12 mouse cellular contexts compared by ENCODE assay signal in the genomic region with DNA sequence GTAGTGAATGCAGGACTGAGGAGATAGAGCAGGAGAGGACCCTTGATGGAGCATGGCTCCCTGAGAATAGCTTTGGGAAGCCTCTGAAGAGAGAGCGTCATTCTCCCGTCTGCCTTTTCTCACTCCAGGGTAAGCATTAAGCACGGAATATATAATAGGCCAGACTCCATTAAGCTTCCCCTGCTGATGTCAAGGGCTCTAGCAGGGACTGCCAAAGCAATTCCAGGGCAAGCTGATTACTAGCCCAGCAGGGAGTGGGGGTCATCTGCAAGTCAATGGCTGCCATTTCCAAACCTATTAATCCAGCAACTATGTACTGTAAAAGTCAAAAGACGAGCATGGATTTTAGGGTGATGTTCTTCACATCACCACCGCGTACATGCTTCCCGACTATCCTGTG.
DNase-seq lines count a peak whose midpoint lies in the region; ATAC-seq lines count a peak whose summit lies in the region.
"Had no signal": no experiment of that assay in that cellular context is flagged by ENCODE, and none has a peak within 500 bp of the region (broad histone marks: within the 10 kb centered on the region; RNA-seq: fewer than 3 reads in every experiment).

No protein-coding gene starts in this region.

- peak; percentile 12 to 14 for DNase-seq in cerebellum, postnatal 14 days
- DNase-seq in cerebellum, adult 18-20 months, result no peak
- peak; percentile 58 for DNase-seq in midbrain, embryonic 14.5 days
- DNase-seq in urinary bladder, adult 2 months (ENCODE audit: low spot score), result no peak
- no peak for DNase-seq in liver, embryonic 11.5 days (ENCODE audit: low spot score)
- DNase-seq: adrenal gland, postnatal 10 days had no signal

- no peaks in the 10 kb centered on the region for H3K36me3 ChIP-seq in neural tube, embryonic 12.5 days
- no peaks in the 10 kb centered on the region for H3K36me3 ChIP-seq in neural tube, embryonic 15.5 days
- no peaks in the 10 kb centered on the region for H3K36me3 ChIP-seq in midbrain, embryonic 14.5 days (ENCODE audit: control insufficient read depth, insufficient read depth, low read length)
- H3K36me3 ChIP-seq in intestine, embryonic 15.5 days, result no peaks in the 10 kb centered on the region
- H3K36me3 ChIP-seq in liver, embryonic 11.5 days (ENCODE audit: control insufficient read depth, insufficient read depth, low read length), result no peaks in the 10 kb centered on the region
- H3K36me3 ChIP-seq: heart, embryonic 15.5 days; kidney, embryonic 15.5 days had no signal

- 14% methylated on average over 7 of the region's 7 CpGs for WGBS in neural tube, embryonic 12.5 days
- WGBS in neural tube, embryonic 15.5 days, result 24% methylated on average over 7 of the region's 7 CpGs
- 25% methylated on average over 7 of the region's 7 CpGs for WGBS in midbrain, embryonic 14.5 days
- 56% methylated on average over 7 of the region's 7 CpGs for WGBS in intestine, embryonic 15.5 days
- WGBS in liver, embryonic 11.5 days, result 62% methylated on average over 7 of the region's 7 CpGs

- 0 out of 2 replicates have a peak overlapping the region, but pooled peaks have one; percentile 42 for H3K27ac ChIP-seq in neural tube, embryonic 12.5 days
- H3K27ac ChIP-seq in neural tube, embryonic 15.5 days (replicated peaks), result no peak overlapping the region
- H3K27ac ChIP-seq in midbrain, embryonic 14.5 days (replicated peaks; ENCODE audit: low read depth, low read length), result no peak overlapping the region; the same call in 1 of the 2 replicates
- no peak overlapping the region for H3K27ac ChIP-seq in intestine, embryonic 15.5 days
- no peak overlapping the region for H3K27ac ChIP-seq in liver, embryonic 11.5 days (ENCODE audit: low read depth, low read length)
- H3K27ac ChIP-seq: heart, embryonic 15.5 days; kidney, embryonic 15.5 days; layer of hippocampus, adult 2 months had no signal

- ATAC-seq in neural tube, embryonic 12.5 days (ENCODE audit: low FRiP score, low read depth), result peak; percentile 79
- ATAC-seq in neural tube, embryonic 15.5 days (ENCODE audit: low FRiP score), result no peak
- ATAC-seq in midbrain, embryonic 14.5 days (ENCODE audit: low FRiP score, low TSS enrichment), result peak; percentile 57; the same call in 1 of the 2 replicates
- ATAC-seq in intestine, embryonic 15.5 days, result no peak
- no peak for ATAC-seq in liver, embryonic 11.5 days (replicated peaks; ENCODE audit: low FRiP score)

- H3K4me3 ChIP-seq in neural tube, embryonic 12.5 days, result no peak overlapping the region
- H3K4me3 ChIP-seq in neural tube, embryonic 15.5 days (replicated peaks), result no peak overlapping the region
- H3K4me3 ChIP-seq in midbrain, embryonic 14.5 days (replicated peaks; ENCODE audit: low read depth, low read length), result no peak overlapping the region
- H3K4me3 ChIP-seq in intestine, embryonic 15.5 days (replicated peaks), result no peak overlapping the region
- H3K4me3 ChIP-seq in liver, embryonic 11.5 days (ENCODE audit: low read depth, low read length), result no peak overlapping the region
- H3K4me3 ChIP-seq: heart, embryonic 15.5 days; kidney, embryonic 15.5 days; layer of hippocampus, adult 2 months had no signal

- 0 out of 2 replicates have a peak overlapping the region, but pooled peaks have one; percentile 9 for H3K4me2 ChIP-seq in neural tube, embryonic 12.5 days (replicated peaks)
- no peak overlapping the region for H3K4me2 ChIP-seq in neural tube, embryonic 15.5 days
- no peak overlapping the region for H3K4me2 ChIP-seq in midbrain, embryonic 14.5 days (ENCODE audit: low read length)
- no peak overlapping the region for H3K4me2 ChIP-seq in intestine, embryonic 15.5 days (replicated peaks)
- H3K4me2 ChIP-seq in liver, embryonic 11.5 days, result no peak overlapping the region
- H3K4me2 ChIP-seq: heart, embryonic 15.5 days; kidney, embryonic 15.5 days had no signal

- no peak overlapping the region for H3K9ac ChIP-seq in neural tube, embryonic 12.5 days
- no peak overlapping the region for H3K9ac ChIP-seq in neural tube, embryonic 15.5 days (replicated peaks)
- no peak overlapping the region for H3K9ac ChIP-seq in midbrain, embryonic 14.5 days (replicated peaks; ENCODE audit: low read length)
- H3K9ac ChIP-seq in intestine, embryonic 15.5 days, result no peak overlapping the region
- no peak overlapping the region for H3K9ac ChIP-seq in liver, embryonic 11.5 days (ENCODE audit: low read depth, low read length)
- H3K9ac ChIP-seq: heart, embryonic 15.5 days; kidney, embryonic 15.5 days had no signal

- H3K9me3 ChIP-seq in neural tube, embryonic 12.5 days, result no peaks in the 10 kb centered on the region
- no peaks in the 10 kb centered on the region for H3K9me3 ChIP-seq in neural tube, embryonic 15.5 days (replicated peaks)
- no peaks in the 10 kb centered on the region for H3K9me3 ChIP-seq in midbrain, embryonic 14.5 days (ENCODE audit: control insufficient read depth, low read length)
- no peaks in the 10 kb centered on the region for H3K9me3 ChIP-seq in intestine, embryonic 15.5 days
- no peaks in the 10 kb centered on the region for H3K9me3 ChIP-seq in liver, embryonic 11.5 days (ENCODE audit: control insufficient read depth, low read length)
- H3K9me3 ChIP-seq: heart, embryonic 15.5 days; kidney, embryonic 15.5 days had no signal

- H3K27me3 ChIP-seq in neural tube, embryonic 12.5 days (replicated peaks), result no peaks in the 10 kb centered on the region
- no peaks in the 10 kb centered on the region for H3K27me3 ChIP-seq in neural tube, embryonic 15.5 days (replicated peaks)
- H3K27me3 ChIP-seq in midbrain, embryonic 14.5 days (ENCODE audit: control insufficient read depth, insufficient read depth, low read length), result no peaks in the 10 kb centered on the region
- H3K27me3 ChIP-seq in intestine, embryonic 15.5 days (replicated peaks), result no peaks in the 10 kb centered on the region
- no peaks in the 10 kb centered on the region for H3K27me3 ChIP-seq in liver, embryonic 11.5 days (replicated peaks; ENCODE audit: control insufficient read depth, insufficient read depth, low read length)
- H3K27me3 ChIP-seq: heart, embryonic 15.5 days; kidney, embryonic 15.5 days had no signal

- peaks cover 20% of the 10 kb centered on the region for H3K4me1 ChIP-seq in neural tube, embryonic 12.5 days
- peaks cover 10% of the 10 kb centered on the region; the same call in 1 of the 2 replicates for H3K4me1 ChIP-seq in neural tube, embryonic 15.5 days
- H3K4me1 ChIP-seq in midbrain, embryonic 14.5 days (ENCODE audit: control insufficient read depth, insufficient read depth, low read length), result peaks cover 13% of the 10 kb centered on the region; the same call in 1 of the 2 replicates
- H3K4me1 ChIP-seq in intestine, embryonic 15.5 days (replicated peaks), result no peaks in the 10 kb centered on the region
- H3K4me1 ChIP-seq in liver, embryonic 11.5 days (replicated peaks; ENCODE audit: control insufficient read depth, insufficient read depth, low read length), result no peaks in the 10 kb centered on the region
- H3K4me1 ChIP-seq: heart, embryonic 15.5 days had no signal

Comparison
In these comparisons a context has a peak if more than half of its experiments do, and no peak if none do; other contexts are left out.
1. DNase-seq: peak in cerebellum, postnatal 14 days (2 of 2) and midbrain, embryonic 14.5 days (single experiment); none in cerebellum, adult 18-20 months (0 of 2), urinary bladder, adult 2 months (single experiment) and liver, embryonic 11.5 days (single experiment).
2. ATAC-seq: peak in neural tube, embryonic 12.5 days (single experiment) and midbrain, embryonic 14.5 days (single experiment); none in neural tube, embryonic 15.5 days (single experiment), intestine, embryonic 15.5 days (single experiment) and liver, embryonic 11.5 days (single experiment).